Comparison of ENCODE assay signal across 15 mouse cellular contexts in the genomic region with DNA sequence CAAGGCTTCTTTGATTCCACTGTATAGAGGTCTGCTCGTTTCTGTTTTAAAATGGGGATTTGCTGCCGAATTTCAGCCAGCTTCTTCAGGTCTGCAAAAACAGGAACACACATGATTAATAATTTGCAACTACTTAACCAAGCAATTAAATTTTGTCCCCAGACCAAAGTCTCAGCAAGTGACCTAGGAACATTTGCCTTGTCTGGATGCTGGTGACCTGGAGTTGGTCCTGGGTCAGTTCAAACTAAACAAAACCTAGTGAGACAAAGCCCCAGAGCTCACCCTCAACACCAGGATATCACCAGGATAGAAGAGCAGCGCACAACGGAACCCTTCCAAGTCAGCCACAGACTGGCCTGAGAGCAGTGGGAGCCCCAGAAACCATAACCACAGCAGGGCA.
"Had no signal": no experiment of that assay in that cellular context is flagged by ENCODE, and none has a peak within 500 bp of the region (broad histone marks: within the 10 kb centered on the region; RNA-seq: fewer than 3 reads in every experiment).

No protein-coding gene starts in this region.

- H3K9ac ChIP-seq: limb, embryonic 12.5 days; liver, embryonic 12.5 days; lung, embryonic 15.5 days; midbrain, embryonic 12.5 days; neural tube, embryonic 15.5 days had no signal

- H3K9me3 ChIP-seq: limb, embryonic 12.5 days; liver, embryonic 12.5 days; lung, embryonic 15.5 days; megakaryocyte, embryonic 14.5 days; midbrain, embryonic 12.5 days; neural tube, embryonic 15.5 days had no signal

- H3K27me3 ChIP-seq: limb, embryonic 12.5 days; liver, embryonic 12.5 days; lung, embryonic 15.5 days; megakaryocyte, embryonic 14.5 days; midbrain, embryonic 12.5 days; neural tube, embryonic 15.5 days had no signal

- H3K27ac ChIP-seq: hindbrain, postnatal 0 days; kidney, postnatal 0 days; limb, embryonic 12.5 days; liver, embryonic 12.5 days; lung, embryonic 15.5 days; macrophage; midbrain, embryonic 12.5 days; neural tube, embryonic 15.5 days; stomach, postnatal 0 days had no signal

- H3K4me3 ChIP-seq: layer of hippocampus, adult 2 months; limb, embryonic 12.5 days; liver, embryonic 12.5 days; lung, embryonic 15.5 days; megakaryocyte, embryonic 14.5 days; midbrain, embryonic 12.5 days; neural tube, embryonic 15.5 days had no signal

- H3K4me1 ChIP-seq: limb, embryonic 12.5 days; lung, embryonic 15.5 days; midbrain, embryonic 12.5 days; neural tube, embryonic 15.5 days had no signal

- H3K4me2 ChIP-seq: limb, embryonic 12.5 days; liver, embryonic 12.5 days; lung, embryonic 15.5 days; midbrain, embryonic 12.5 days; neural tube, embryonic 15.5 days had no signal

- ATAC-seq: hindbrain, postnatal 0 days; liver, embryonic 12.5 days had no signal

- DNase-seq: lung, postnatal 14 days; right cerebral cortex, adult 18-20 months; right cerebral cortex, postnatal 25 days; thymus, postnatal 4 days had no signal
